Mouse (Mus musculus): Measurements from ENCODE around the gene Serpina6. TPM values are rescaled to one million over a fixed set of nuclear protein-coding genes. Genes with fewer than 3 reads are reported as not detected.

Serpina6 gene
- total RNA-seq, 2 experiments from 2014 or later = not detected

Other genes with a start within 250 kb of the Serpina6 start
- 1 to 10 TPM; 2.2 to 2.5 TPM for gene 9330161L09Rik, start 249.4 kb downstream of the Serpina6 start, total RNA-seq (2021)
- 100 to 1,000 TPM; 213 to 218 TPM for gene Ddx24, start 231.4 kb downstream of the Serpina6 start, total RNA-seq (2021)
- 10 to 100 TPM; 48.9 to 51.2 TPM for gene Ifi27, start 223.0 kb downstream of the Serpina6 start, total RNA-seq (2021)
- gene Ifi27l2a, start 213.5 kb downstream of the Serpina6 start, total RNA-seq (2021) = 1 to 10 TPM; 1.4 to 1.5 TPM
- gene Ifi27l2b, start 200.0 kb downstream of the Serpina6 start, total RNA-seq (2021) = not detected
- gene Ppp4r4, start 124.9 kb downstream of the Serpina6 start, total RNA-seq (2021) = 10 to 100 TPM; 21.5 to 23.4 TPM
- not detected for gene Serpina10, start 25.8 kb downstream of the Serpina6 start, total RNA-seq (2021)
- not detected for gene Serpina16, start 18.9 kb upstream of the Serpina6 start, total RNA-seq (2021)
- not detected for gene Serpina1f, start 38.3 kb upstream of the Serpina6 start, total RNA-seq (2021)
- gene Serpina1d, start 116.4 kb upstream of the Serpina6 start, total RNA-seq (2021) = not detected
- gene Serpina1b, start 173.2 kb upstream of the Serpina6 start, total RNA-seq (2021) = not detected
- gene Serpina1a, start 206.3 kb upstream of the Serpina6 start, total RNA-seq (2021) = not detected
- not detected for gene Serpina1c, start 247.7 kb upstream of the Serpina6 start, total RNA-seq (2021)

Data from left cerebral cortex, postnatal 25 days (tissue).